Mouse (Mus musculus): ENCODE measurements around the gene Fam189a1.

GRCm38 (mm10) chr7:64839801-64840575 is 316.4 kb downstream of the Fam189a1 start:
- TF ChIP-seq CTCF (IDR thresholded peaks at IDR 0.05; ENCODE audit: control insufficient read depth, insufficient read depth, insufficient read length) = peak; percentile 4
- no peak for TF ChIP-seq MYOG (IDR thresholded peaks at IDR 0.05; ENCODE audit: control insufficient read depth, extremely low read depth, insufficient read length)
- TF ChIP-seq CEBPB (IDR thresholded peaks at IDR 0.05; ENCODE audit: low read depth) = no peak
